Mouse (Mus musculus): ENCODE measurements around the gene Ucp2.
A peak's percentile ranks its signal among the peaks of the same experiment; 100 is the strongest.

Gene Ucp2

GRCm38 (mm10) chr7:100503076-100503475 lies 9.9 kb downstream of the Ucp2 start:
- DNase-seq (ENCODE audit: low read depth, low spot score), result no peak

- DNase-seq (ENCODE audit: low read depth, low spot score), result no peak
Measured at GRCm38 (mm10) chr7:100504740-100505487, 11.8 kb downstream of the Ucp2 start.

DNA sequence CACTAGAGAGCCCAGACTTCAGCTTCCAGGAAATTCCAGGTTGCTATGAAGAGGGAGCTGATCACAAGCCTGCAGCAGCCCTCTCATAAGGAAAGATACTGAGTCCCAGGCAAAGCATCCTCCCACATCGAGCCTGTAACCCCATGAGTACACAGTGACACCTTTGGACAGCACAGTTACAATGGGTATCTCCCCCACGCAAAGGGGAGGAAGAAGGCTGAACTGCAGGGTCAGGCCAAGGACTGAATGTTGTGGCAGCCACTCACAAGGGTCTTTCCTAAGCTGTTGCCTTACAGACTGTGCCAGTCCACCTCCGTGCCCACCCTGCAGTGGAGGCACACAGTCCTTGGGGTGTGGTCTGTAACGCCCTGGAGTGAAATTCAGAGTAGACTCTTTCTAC lies 13.4 kb downstream of the Ucp2 start:
- no peak for DNase-seq (ENCODE audit: low read depth, low spot score)

DNA sequence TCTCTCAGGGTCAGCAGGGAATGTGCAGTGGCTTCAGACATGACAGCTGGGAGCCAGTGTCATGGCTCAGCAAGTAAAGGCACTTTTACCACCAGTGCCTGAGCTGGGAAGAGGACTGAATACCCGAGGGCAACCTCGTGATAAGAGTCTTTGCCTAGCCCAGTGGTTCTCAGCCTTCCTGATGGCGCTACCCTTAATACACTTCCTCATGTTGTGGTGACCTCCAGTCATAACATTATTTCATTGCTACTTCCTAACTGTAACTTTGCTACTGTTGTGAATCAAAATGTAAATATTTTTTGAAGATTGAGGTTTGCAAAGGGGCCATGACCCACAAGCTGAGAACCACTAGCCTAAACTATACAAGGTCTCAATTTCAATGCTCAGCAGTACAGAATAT lies 15.5 kb downstream of the Ucp2 start:
- no peak for DNase-seq (ENCODE audit: low read depth, low spot score)

DNA sequence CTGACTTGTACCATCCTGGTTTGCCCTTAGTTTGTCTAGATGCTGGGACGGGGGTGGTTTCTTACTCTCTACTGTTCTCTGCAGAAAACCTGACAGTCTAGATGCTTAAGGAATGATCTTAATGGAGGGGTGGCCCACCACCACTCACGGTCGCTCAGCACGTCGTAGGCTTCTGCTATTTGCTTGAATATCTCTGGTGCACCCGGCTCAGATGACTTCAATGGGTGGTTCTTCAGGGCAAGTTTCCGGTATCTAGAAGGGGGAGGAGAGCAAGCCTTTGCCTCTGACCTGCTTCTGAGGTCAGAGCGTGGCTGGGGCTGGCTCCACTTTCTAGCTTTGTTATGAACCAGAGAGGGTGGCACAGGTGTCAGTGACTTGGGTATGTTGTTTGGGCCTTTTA lies 18.5 kb downstream of the Ucp2 start:
- DNase-seq (ENCODE audit: low read depth, low spot score), result no peak

DNA sequence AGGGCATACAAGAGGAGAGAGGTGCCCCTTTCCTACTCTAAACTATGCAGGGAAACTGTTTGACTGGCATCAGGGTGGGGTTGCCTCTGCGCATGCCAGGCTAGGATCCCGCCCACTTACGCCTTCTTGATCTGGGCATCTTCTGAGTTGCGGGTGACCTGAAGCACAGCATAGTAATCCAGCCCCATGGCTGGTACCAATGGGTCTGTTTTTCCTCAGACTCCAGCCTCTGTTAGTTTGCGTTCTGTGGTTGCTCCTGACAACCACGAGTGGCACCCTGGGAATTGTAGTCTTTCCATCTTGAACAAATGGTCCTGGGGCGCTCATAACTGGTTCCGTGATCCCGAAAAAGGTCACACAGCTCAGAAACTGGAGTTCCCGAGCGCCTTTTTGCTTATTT lies 21.4 kb downstream of the Ucp2 start, which contains the start of gene Dnajb13:
Gene Dnajb13 (minus strand): TSS at position 388 of the 400 bp plus-strand sequence.
- DNase-seq (ENCODE audit: low read depth, low spot score), result no peak

GRCm38 (mm10) chr7:100520204-100520603 lies 27.1 kb downstream of the Ucp2 start:
- DNase-seq (ENCODE audit: low read depth, low spot score), result no peak

DNA sequence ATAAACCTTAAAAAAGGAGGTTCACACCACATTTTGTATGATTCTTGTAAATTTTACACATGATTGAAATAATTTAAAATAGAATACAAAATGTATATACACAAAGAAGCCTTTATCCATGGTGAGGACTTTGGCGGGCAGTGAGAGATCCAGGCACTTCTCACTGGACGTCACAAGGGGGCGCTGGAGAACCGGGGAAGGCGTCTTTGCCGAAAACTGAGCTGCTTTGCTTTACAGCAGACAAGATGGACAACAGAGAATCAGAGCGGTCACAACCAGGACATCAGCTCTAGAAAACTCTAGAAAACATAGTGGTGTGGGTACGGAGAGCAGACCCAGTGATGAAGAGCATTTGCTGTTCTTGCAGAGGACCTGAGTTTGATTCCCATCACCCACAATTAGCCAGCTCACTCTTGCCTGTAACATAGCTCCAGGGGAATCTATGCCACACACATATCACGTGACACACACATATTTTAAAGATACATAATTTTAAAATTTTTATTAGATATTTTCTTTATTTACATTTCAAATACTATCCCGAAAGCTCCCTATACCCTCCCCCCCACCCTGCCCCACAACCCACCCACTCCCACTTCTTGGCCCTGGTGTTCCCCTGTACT lies 27.6 kb downstream of the Ucp2 start:
- peak; percentile 76 for DNase-seq (ENCODE audit: low read depth, low spot score)

DNA sequence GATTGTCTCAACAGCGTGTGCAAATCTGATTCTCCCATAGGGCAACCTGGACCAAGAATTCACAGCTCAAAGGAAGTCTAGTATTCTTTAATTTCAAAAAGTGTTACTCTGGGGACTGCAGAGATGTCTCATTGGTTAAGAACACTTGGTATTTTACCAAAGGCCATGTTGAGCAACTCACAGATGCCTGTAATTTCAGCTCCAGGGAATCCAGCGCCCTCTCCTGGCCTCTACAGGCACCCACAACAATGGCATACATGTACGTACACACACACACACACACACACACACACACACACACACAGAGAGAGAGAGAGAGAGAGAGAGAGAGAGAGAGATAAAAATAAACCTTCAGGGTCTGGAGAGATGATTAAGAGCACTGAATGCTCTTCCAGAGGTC lies 29.1 kb downstream of the Ucp2 start:
- DNase-seq (ENCODE audit: low read depth, low spot score), result no peak

- DNase-seq (ENCODE audit: low read depth, low spot score), result no peak
Measured at GRCm38 (mm10) chr7:100524669-100525068, 31.5 kb downstream of the Ucp2 start.

DNA sequence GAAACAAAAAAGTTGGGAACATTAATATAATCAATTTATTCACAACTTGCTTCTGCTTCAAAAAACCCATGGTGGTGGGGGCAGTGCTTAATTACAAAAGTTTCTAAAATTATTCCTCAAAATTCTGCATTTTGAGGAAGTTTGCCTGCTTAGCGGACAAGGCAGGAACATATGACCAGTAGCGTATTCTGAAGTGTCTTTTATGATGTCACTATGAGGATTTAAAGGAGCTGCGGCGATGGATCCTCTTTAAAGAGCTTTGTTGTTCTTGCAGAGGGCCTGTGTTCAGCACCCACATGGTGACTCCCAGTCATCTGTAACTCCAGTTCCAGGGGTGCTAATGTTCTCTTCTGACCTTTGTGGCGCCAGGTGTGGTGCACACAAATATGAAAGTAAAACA lies 37.6 kb downstream of the Ucp2 start:
- no peak for DNase-seq (ENCODE audit: low read depth, low spot score)

- no peak for DNase-seq (ENCODE audit: low read depth, low spot score)
Measured at GRCm38 (mm10) chr7:100533503-100533902, 40.4 kb downstream of the Ucp2 start.

GRCm38 (mm10) chr7:100534216-100534615 lies 41.1 kb downstream of the Ucp2 start:
- DNase-seq (ENCODE audit: low read depth, low spot score), result no peak

- DNase-seq (ENCODE audit: low read depth, low spot score), result no peak
Measured at GRCm38 (mm10) chr7:100535831-100536230, 42.7 kb downstream of the Ucp2 start.

DNA sequence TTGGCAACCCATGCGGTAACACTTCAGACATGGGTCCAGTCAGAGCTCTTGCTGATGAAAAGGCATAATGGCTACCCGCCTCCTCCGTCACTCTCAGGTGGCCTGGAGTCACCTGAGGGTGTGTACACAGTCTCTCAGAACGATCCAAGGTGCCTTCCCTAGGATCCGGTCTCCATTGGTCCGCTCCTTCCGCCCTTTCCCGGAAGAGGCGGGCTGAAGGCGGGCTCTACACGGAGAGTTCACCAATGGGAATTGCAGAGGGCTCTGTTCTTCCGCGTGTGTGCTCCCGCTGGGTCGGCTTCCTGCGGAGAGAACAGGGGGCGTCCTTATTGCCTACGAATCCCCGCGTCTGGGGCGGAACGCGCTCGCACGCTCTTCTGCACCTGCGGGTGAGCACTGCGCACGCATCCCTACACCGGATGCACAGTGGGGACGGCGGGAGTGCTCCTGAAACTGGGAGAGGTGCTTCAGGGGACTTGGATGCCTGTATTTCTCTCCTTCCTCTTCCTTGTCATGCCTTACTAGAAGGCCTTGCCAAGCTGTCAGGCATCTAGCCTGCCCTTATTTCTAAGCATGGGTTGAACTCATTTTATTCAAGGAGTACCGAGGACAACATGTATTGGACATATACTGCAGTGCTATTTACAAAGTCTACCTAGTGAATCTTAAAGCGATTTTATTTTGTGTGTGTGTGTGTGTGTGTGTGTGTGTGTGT lies 43.8 kb downstream of the Ucp2 start, which contains the start of gene Coa4:
Gene Coa4 (plus strand): TSS at position 268 of the 715 bp plus-strand sequence.
- peak; percentile 85 for DNase-seq (ENCODE audit: low read depth, low spot score)

GRCm38 (mm10) chr7:100537519-100537902 lies 44.4 kb downstream of the Ucp2 start:
- DNase-seq (ENCODE audit: low read depth, low spot score), result no peak

DNA sequence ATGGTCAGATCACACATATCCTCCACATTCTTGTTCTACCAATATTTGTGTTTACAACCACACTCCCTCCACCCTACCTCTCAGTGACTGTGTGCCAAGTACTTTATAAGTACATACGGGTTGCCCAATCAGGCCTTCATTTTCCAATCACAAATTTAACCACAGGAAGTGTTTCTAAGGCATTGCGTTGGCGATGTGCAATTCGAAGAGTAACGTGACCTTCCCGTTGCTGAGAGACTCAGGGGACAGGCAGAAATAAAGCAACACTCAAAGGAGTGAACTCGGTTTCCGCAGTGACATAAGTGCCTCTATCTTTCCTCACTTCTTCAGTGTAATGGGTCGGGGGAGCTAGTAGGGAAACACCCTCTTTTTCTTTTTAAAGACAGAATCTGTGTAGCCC lies 46.4 kb downstream of the Ucp2 start:
- no peak for DNase-seq (ENCODE audit: low read depth, low spot score)

- DNase-seq (ENCODE audit: low read depth, low spot score), result no peak
Measured at GRCm38 (mm10) chr7:100544437-100544836, 51.3 kb downstream of the Ucp2 start.

- no peak for DNase-seq (ENCODE audit: low read depth, low spot score)
Measured at GRCm38 (mm10) chr7:100547631-100548030, 54.5 kb downstream of the Ucp2 start.

DNA sequence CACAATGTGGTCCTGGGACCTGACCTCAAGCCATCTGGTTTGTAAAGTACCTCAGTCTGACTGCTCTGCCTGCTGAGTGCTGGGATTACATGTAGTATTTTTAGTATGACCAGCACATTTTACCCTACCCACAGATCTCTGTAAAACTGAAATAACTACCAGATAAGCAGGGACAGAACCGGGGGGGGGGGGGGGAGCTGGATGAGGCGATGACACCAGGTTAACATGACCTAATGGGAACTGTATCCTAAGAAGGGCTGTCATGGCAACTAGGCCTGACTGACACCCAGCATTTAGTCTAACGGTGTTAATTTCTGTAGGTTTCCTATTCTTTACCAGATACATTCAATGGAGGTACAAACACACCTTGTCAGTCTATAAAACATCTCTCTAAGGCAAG lies 56.7 kb downstream of the Ucp2 start:
- DNase-seq (ENCODE audit: low read depth, low spot score), result no peak

DNA sequence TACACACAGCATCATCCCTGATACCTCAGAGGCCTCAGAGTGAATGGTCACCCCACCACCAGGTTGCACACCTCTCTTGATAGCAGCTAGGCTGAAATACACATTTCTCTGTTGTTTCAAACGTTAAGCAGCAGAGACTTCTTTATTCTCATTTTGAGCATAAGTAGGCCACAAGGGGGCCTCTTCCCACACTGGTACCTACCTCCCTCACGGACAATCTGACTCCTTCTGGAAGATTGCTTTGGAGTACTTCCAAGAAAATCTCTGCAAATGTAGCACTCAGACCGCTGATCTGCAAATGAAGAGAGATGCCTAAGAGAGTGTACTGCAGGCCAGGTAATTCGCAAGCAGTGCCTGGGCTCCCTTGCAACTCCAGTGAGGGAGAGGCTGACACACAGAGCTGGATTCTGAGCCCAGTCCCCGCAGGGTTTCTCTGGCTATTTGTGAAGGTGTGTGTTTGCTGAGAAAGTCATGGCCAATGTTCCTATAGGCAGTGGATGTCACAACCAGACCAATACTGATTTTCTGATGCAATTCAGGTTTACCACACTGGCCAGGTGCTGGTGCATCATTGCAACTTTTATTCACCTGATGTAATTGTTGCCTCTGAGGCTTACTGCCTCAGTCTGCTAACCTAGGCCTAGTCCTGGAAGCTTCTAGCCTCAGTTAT lies 57.3 kb downstream of the Ucp2 start:
- no peak for DNase-seq (ENCODE audit: low read depth, low spot score)

All from embryo, embryonic 11.5 days (tissue).